Mouse (Mus musculus) kidney, postnatal 0 days (tissue): Measurements from ENCODE around the gene Faim2. TPM values are rescaled to one million over a fixed set of nuclear protein-coding genes. Genes with fewer than 3 reads are reported as not detected.
A peak's percentile ranks its signal among the peaks of the same experiment; 100 is the strongest.

Experiments
- ATAC-seq: fragments of 200-750 bp; cut with Nextera tagmentation; replicated peaks from 2 replicates; pipeline ENCODE4 v1.8.0; 2017; ENCODE audit warnings: low read depth, moderate number of reproducible peaks, moderate TSS enrichment, moderate library complexity; ENCODE audit not compliant: low FRiP score
- DNase-seq: peaks from one replicate; pipeline ENCODE4 v3.0.0-alpha.2; 2016; ENCODE audit warnings: low spot score
- H3K27ac ChIP-seq: fragments of 300-500 bp; sonication (generic); 2 replicates; pipeline ENCODE4 v1.5.1; 2014; ENCODE audit warnings: mild to moderate bottlenecking
- H3K27me3 ChIP-seq: fragments of 300-500 bp; sonication (generic); 2 replicates; pipeline ENCODE4 v1.6.1; 2014; ENCODE audit warnings: low read length, mixed read lengths; ENCODE audit not compliant: insufficient read depth
- H3K36me3 ChIP-seq: fragments of 300-500 bp; sonication (generic); 2 replicates; pipeline ENCODE4 v1.6.1; 2014; ENCODE audit warnings: low read length, mixed read lengths; ENCODE audit not compliant: insufficient read depth
- H3K4me1 ChIP-seq: fragments of 300-500 bp; sonication (generic); replicated peaks from 2 replicates; pipeline ENCODE4 v1.6.1; 2014; ENCODE audit warnings: antibody characterized with exemption, low read length, mixed read lengths; ENCODE audit not compliant: insufficient read depth
- H3K4me2 ChIP-seq: fragments of 300-500 bp; sonication (generic); 2 replicates; pipeline ENCODE4 v1.6.1; 2014; ENCODE audit warnings: mild to moderate bottlenecking, low read length, moderate library complexity, mixed read lengths
- H3K4me3 ChIP-seq: fragments of 300-500 bp; sonication (generic); replicated peaks from 2 replicates; pipeline ENCODE4 v1.5.1; 2014; ENCODE audit warnings: low read depth, low read length
- H3K9ac ChIP-seq: fragments of 300-500 bp; sonication (generic); 2 replicates; pipeline ENCODE4 v1.6.1; 2014; ENCODE audit warnings: low read depth, low read length
- H3K9me3 ChIP-seq: fragments of 300-500 bp; sonication (generic); replicated peaks from 2 replicates; pipeline ENCODE4 v1.6.1; 2016; ENCODE audit warnings: low read length, inconsistent platforms, mixed read lengths
- CTCF ChIP-seq: IDR thresholded peaks from 2 replicates; pipeline ENCODE4 v1.5.1; 2016; ENCODE audit warnings: antibody characterized with exemption, low read depth, mild to moderate bottlenecking, moderate library complexity
- WGBS: fragments of 180-500 bp; shearing (Covaris S2); extraction: QIAGEN DNeasy Blood & Tissue Kit; methylation state at CpG from one replicate; pipeline ENCODE4 v1.1.7; 2014; 5-methylcytosine and 5-hydroxymethylcytosine counted together
- polyA plus RNA-seq: library from polyadenylated mRNA; unstranded; fragments of >200 nt; fragmentation: Nextera tagmentation; extraction: Ambion mirVana; gene quantifications from 2 replicates; pipeline ENCODE4 v1.2.1, GENCODE M21; 2015

Gene Faim2
- polyA plus RNA-seq, 1 experiment from 2014 or later = 0.26 TPM

- no peaks in the 10 kb centered on the region for H3K9me3 ChIP-seq
- H3K4me2 ChIP-seq = no peak overlapping the region
- 55% methylated on average over 6 of the region's 6 CpGs for WGBS
- H3K9ac ChIP-seq = no peak overlapping the region
- DNase-seq = peak; percentile 20
- ATAC-seq = no peak
- H3K27me3 ChIP-seq = no peaks in the 10 kb centered on the region
- H3K27ac ChIP-seq = no peak overlapping the region
- H3K36me3 ChIP-seq = no peaks in the 10 kb centered on the region
- H3K4me3 ChIP-seq = no peak overlapping the region
- H3K4me1 ChIP-seq = no peaks in the 10 kb centered on the region
- no peak for TF ChIP-seq CTCF
Measured at GRCm38 (mm10) chr15:99553767-99554166, 25.8 kb upstream of the Faim2 start.

DNA sequence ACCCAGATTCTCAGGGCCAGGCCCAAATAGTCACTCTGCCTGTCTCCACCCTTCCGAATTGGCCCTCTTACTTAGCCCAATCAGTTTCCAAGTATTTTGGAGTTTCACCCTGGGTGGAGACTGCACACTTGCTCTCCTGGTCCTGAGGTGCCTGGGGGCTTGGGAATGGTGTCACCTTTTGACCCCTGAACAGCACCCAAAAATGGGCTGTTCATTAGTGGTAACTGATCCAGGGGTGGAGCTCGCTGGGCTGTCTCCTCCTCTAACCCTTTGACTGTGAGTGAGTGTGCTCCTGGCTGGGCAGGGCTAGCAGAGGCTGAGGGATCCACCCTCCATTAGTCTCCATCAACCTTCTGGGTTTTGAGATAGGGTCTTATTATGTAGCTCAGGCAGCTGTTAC lies 21.9 kb upstream of the Faim2 start:
- H3K4me1 ChIP-seq = no peaks in the 10 kb centered on the region
- no peak overlapping the region for H3K9ac ChIP-seq
- no peak for TF ChIP-seq CTCF
- H3K9me3 ChIP-seq = no peaks in the 10 kb centered on the region
- no peak overlapping the region for H3K27ac ChIP-seq
- ATAC-seq (no peak), DNase-seq (no peak)
- no peaks in the 10 kb centered on the region for H3K36me3 ChIP-seq
- WGBS = 48% methylated on average over 2 of the region's 2 CpGs
- H3K27me3 ChIP-seq = no peaks in the 10 kb centered on the region
- H3K4me2 ChIP-seq = no peak overlapping the region
- H3K4me3 ChIP-seq = no peak overlapping the region

GRCm38 (mm10) chr15:99547732-99548131 lies 19.8 kb upstream of the Faim2 start:
- no peaks in the 10 kb centered on the region for H3K4me1 ChIP-seq
- H3K4me3 ChIP-seq = no peak overlapping the region
- whole genome bisulfite sequencing = 57% methylated on average over 6 of the region's 6 CpGs
- H3K9me3 ChIP-seq = no peaks in the 10 kb centered on the region
- no peaks in the 10 kb centered on the region for H3K36me3 ChIP-seq
- ATAC-seq = no peak
- H3K27ac ChIP-seq = no peak overlapping the region
- TF ChIP-seq CTCF = no peak
- no peaks in the 10 kb centered on the region for H3K27me3 ChIP-seq
- H3K9ac ChIP-seq = no peak overlapping the region
- no peak for DNase-seq
- H3K4me2 ChIP-seq = no peak overlapping the region

- no peak for TF ChIP-seq CTCF
- H3K27me3 ChIP-seq = no peaks in the 10 kb centered on the region
- DNase-seq (no peak), ATAC-seq (no peak)
- H3K4me1 ChIP-seq = no peaks in the 10 kb centered on the region
- no peak overlapping the region for H3K9ac ChIP-seq
- no peaks in the 10 kb centered on the region for H3K9me3 ChIP-seq
- no peak overlapping the region for H3K27ac ChIP-seq
- H3K36me3 ChIP-seq = no peaks in the 10 kb centered on the region
- 77% methylated on average over 11 of the region's 11 CpGs for WGBS
- no peak overlapping the region for H3K4me2 ChIP-seq
- H3K4me3 ChIP-seq = no peak overlapping the region
Measured at GRCm38 (mm10) chr15:99546596-99546995, 18.6 kb upstream of the Faim2 start.

- ATAC-seq (no peak), DNase-seq (no peak)
- Histone ChIP-seq H3K4me3 (no peak overlapping the region), H3K9ac (no peak overlapping the region), H3K4me2 (no peak overlapping the region), H3K9me3 (no peaks in the 10 kb centered on the region), H3K27me3 (no peaks in the 10 kb centered on the region), H3K36me3 (no peaks in the 10 kb centered on the region), H3K4me1 (no peaks in the 10 kb centered on the region), H3K27ac (no peak overlapping the region)
- WGBS = 40% methylated on average over 7 of the region's 7 CpGs
- TF ChIP-seq CTCF = no peak
Measured at GRCm38 (mm10) chr15:99544047-99544446, 16.1 kb upstream of the Faim2 start.

DNA sequence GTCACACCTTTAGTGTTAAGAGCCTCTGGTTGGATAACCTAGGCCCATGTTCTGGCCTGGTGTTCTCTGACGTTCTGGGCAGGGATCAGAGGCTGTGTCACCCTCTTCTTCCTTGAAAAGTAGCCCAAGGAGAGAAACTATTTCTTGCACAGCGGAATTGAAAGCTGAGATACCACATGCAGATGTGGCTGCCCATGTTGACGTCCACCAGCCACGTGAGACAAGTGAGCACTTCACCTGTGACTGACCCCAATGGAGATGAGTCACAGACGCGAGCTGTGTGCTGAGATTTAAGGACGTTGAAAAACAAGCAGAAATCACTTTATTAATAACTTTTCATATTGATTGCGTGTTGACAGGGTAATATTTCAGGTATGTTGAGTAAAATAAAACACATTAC lies 11.9 kb upstream of the Faim2 start:
- TF ChIP-seq CTCF = no peak
- H3K36me3 ChIP-seq = no peaks in the 10 kb centered on the region
- no peaks in the 10 kb centered on the region for H3K9me3 ChIP-seq
- no peaks in the 10 kb centered on the region for H3K4me1 ChIP-seq
- H3K27ac ChIP-seq = no peak overlapping the region
- ATAC-seq (no peak), DNase-seq (no peak)
- no peaks in the 10 kb centered on the region for H3K27me3 ChIP-seq
- H3K4me2 ChIP-seq = no peak overlapping the region
- no peak overlapping the region for H3K4me3 ChIP-seq
- 63% methylated on average over 8 of the region's 8 CpGs for WGBS
- no peak overlapping the region for H3K9ac ChIP-seq
